Mouse (Mus musculus): ENCODE measurements around the gene Atp8a2. TPM values are rescaled to one million over a fixed set of nuclear protein-coding genes. Genes with fewer than 3 reads are reported as not detected.

The Atp8a2 gene
- under 1 TPM; 0.50 to 0.71 TPM for total RNA-seq (2021)
- long read RNA-seq, experiment 1, partial matches to known transcripts, result 0 of 2 reads
- long read RNA-seq, experiment 1, other reads (novel, unspliced or antisense), result 2 of 2 reads
- long read RNA-seq, experiment 2, partial matches to known transcripts, result 0 of 3 reads
- long read RNA-seq, experiment 2, other reads (novel, unspliced or antisense), result 3 of 3 reads

GRCm38 (mm10) chr14:60196884-60197283 lies at the start of gene Atp8a2:
Gene Atp8a2, minus strand, starts transcription at chr14:60197179.
- intact Hi-C loops (cut with DNase I), result no loop called here
- peak; percentile 35 for DNase-seq
- peak within 1 kb of the TSS; percentile 39 for H3K4me3 ChIP-seq
- H3K27ac ChIP-seq, result peak within 1 kb of the TSS; percentile 69
- no peak for TF ChIP-seq CTCF (IDR thresholded peaks at IDR 0.05)

- intact Hi-C loops (cut with DNase I), result no loop called here
- H3K27ac ChIP-seq, result no peak overlapping the region
- no peak for TF ChIP-seq CTCF (IDR thresholded peaks at IDR 0.05)
- H3K4me3 ChIP-seq, result no peak overlapping the region
- DNase-seq, result no peak
These were observed 41.6 kb upstream of the Atp8a2 start for GRCm38 (mm10) chr14:60238551-60238950.

GRCm38 (mm10) chr14:60219886-60220285 lies 22.9 kb upstream of the Atp8a2 start:
- no peak overlapping the region for H3K4me3 ChIP-seq
- no peak for TF ChIP-seq CTCF (IDR thresholded peaks at IDR 0.05)
- H3K27ac ChIP-seq, result no peak overlapping the region
- intact Hi-C loops (cut with DNase I), result loop anchor here (10.0 kb wide), 1 partner anchor 65 kb away; no protein-coding TSS in a partner anchor
- DNase-seq, result no peak

- intact Hi-C loops (cut with DNase I), result no loop called here
- no peak for TF ChIP-seq CTCF (IDR thresholded peaks at IDR 0.05)
- Histone ChIP-seq H3K27ac (no peak overlapping the region), H3K4me3 (no peak overlapping the region)
- no peak for DNase-seq
These were observed 20.6 kb upstream of the Atp8a2 start for GRCm38 (mm10) chr14:60217616-60218015.

GRCm38 (mm10) chr14:60216125-60216524 lies 19.1 kb upstream of the Atp8a2 start:
- TF ChIP-seq CTCF (IDR thresholded peaks at IDR 0.05), result no peak
- intact Hi-C loops (cut with DNase I), result no loop called here

GRCm38 (mm10) chr14:60215000-60215399 lies 18.0 kb upstream of the Atp8a2 start:
- intact Hi-C loops (cut with DNase I), result no loop called here
- Histone ChIP-seq H3K27ac (no peak overlapping the region), H3K4me3 (no peak overlapping the region)
- no peak for TF ChIP-seq CTCF (IDR thresholded peaks at IDR 0.05)
- no peak for DNase-seq

More at GRCm38 (mm10) chr14:60216125-60216524, 19.1 kb upstream of the Atp8a2 start:
- DNase-seq, result no peak
- Histone ChIP-seq H3K27ac (no peak overlapping the region), H3K4me3 (no peak overlapping the region)

- Histone ChIP-seq H3K27ac (no peak overlapping the region), H3K4me3 (no peak overlapping the region)
- intact Hi-C loops (cut with DNase I), result no loop called here
- DNase-seq, result no peak
- no peak for TF ChIP-seq CTCF (IDR thresholded peaks at IDR 0.05)
These were observed 17.1 kb upstream of the Atp8a2 start for GRCm38 (mm10) chr14:60214040-60214439.

GRCm38 (mm10) chr14:60209166-60209565 lies 12.2 kb upstream of the Atp8a2 start:
- no peak overlapping the region for H3K4me3 ChIP-seq
- DNase-seq, result no peak
- no peak for TF ChIP-seq CTCF (IDR thresholded peaks at IDR 0.05)
- no peak overlapping the region for H3K27ac ChIP-seq
- intact Hi-C loops (cut with DNase I), result no loop called here

- intact Hi-C loops (cut with DNase I), result no loop called here
- H3K4me3 ChIP-seq, result no peak overlapping the region
- DNase-seq, result no peak
- no peak for TF ChIP-seq CTCF (IDR thresholded peaks at IDR 0.05)
- no peak overlapping the region for H3K27ac ChIP-seq
These were observed 8.0 kb upstream of the Atp8a2 start for GRCm38 (mm10) chr14:60204993-60205392.

GRCm38 (mm10) chr14:60195999-60196398 lies 980 bp downstream of the Atp8a2 start:
- H3K27ac ChIP-seq, result peak overlapping the region; percentile 69; the same call in 1 of the 2 replicates
- intact Hi-C loops (cut with DNase I), result no loop called here
- no peak for TF ChIP-seq CTCF (IDR thresholded peaks at IDR 0.05)
- H3K4me3 ChIP-seq, result no peak overlapping the region
- DNase-seq, result no peak

- DNase-seq, result no peak
- H3K27ac ChIP-seq, result no peak overlapping the region
- intact Hi-C loops (cut with DNase I), result no loop called here
- H3K4me3 ChIP-seq, result no peak overlapping the region
- TF ChIP-seq CTCF (IDR thresholded peaks at IDR 0.05), result no peak
These were observed 2.4 kb downstream of the Atp8a2 start for GRCm38 (mm10) chr14:60194606-60195005.

GRCm38 (mm10) chr14:60189771-60190170 lies 7.2 kb downstream of the Atp8a2 start:
- Histone ChIP-seq H3K4me3 (no peak overlapping the region), H3K27ac (no peak overlapping the region)
- intact Hi-C loops (cut with DNase I), result loop anchor here (10.0 kb wide), 1 partner anchor 155 kb away; no protein-coding TSS in a partner anchor
- DNase-seq, result no peak
- no peak for TF ChIP-seq CTCF (IDR thresholded peaks at IDR 0.05)

GRCm38 (mm10) chr14:60188201-60188825 lies 8.7 kb downstream of the Atp8a2 start:
- no peak overlapping the region for H3K27ac ChIP-seq

More at GRCm38 (mm10) chr14:60188201-60188825, 8.7 kb downstream of the Atp8a2 start:
- no peak for DNase-seq
- intact Hi-C loops (cut with DNase I), result loop anchor here (10.0 kb wide), 1 partner anchor 154 kb away; no protein-coding TSS in a partner anchor
- H3K4me3 ChIP-seq, result no peak overlapping the region
- TF ChIP-seq CTCF (IDR thresholded peaks at IDR 0.05), result no peak
